Mouse (Mus musculus) gastrocnemius, postnatal 14 days (tissue): ENCODE measurements around the gene Tubb2a. TPM values are rescaled to one million over a fixed set of nuclear protein-coding genes. Genes with fewer than 3 reads are reported as not detected.
A peak's percentile ranks its signal among the peaks of the same experiment; 100 is the strongest.
"Not testable (repeated sequence)": the region's sequence is repeated elsewhere in the genome, so short reads cannot be mapped to it uniquely, and the experiment has no call there.

Experiments used
- DNase-seq: peaks from one replicate; pipeline ENCODE4 v3.0.0; 2021; ENCODE audit warnings: mixed read lengths
- intact Hi-C: fragments of 180-260 bp; cut with DNase I; formaldehyde crosslinking; loops from one replicate; pipeline ENCODE4 v1.15.1; 2025; ENCODE audit warnings: low total_unique reads
- total RNA-seq, 2 experiments: library from RNA; stranded (reverse); gene quantifications; 2 replicates each; pipeline ENCODE4 v1.2.3; 2021

Gene Tubb2a
- total RNA-seq, 2 experiments from 2014 or later: 19.3 to 24.4 TPM

- intact Hi-C loops: no loop called here
- DNase-seq: no peak
These were observed 18.6 kb upstream of the Tubb2a start for GRCm38 (mm10) chr13:34096455-34096854.

DNA sequence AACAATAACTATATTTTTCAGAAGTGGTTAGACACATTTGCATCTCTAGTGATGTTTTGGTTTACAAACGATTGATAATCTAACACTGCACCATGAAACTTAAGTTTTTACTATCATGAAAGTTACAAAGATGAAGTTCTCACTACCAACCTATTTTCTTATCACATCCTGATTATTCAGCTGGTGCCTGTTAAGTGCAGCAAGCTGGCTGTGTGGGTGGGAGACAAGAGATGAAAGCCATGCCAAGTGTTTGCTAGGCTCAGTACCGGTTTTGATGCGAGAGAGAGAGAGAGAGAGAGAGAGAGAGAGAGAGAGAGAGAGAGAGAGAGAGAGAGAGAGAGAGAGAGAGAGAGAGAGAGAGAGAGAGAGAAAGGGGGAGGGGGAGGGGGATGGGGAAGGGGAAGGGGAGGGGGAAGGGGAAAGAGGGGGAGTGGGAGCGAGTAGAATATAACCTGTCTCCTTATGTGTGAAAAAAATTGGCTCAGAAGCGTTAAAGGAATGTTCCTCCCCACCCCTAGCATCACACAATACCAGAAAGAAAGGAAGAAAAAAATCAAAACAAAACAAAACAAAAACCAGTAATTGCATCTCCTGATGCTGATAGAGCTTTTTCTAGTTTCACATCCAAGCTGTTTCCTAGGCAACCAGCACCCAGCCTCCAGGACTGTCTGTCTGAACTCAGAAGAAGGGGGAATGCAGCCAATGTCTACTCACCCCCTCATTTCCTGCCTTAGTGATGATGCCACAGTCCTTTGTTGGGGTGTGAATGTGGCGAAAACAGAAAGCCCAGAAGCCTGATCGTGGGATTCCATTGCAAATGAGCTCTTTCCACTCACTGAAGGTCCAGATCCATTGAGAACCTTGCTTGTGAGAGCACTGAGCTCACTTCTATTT, 18.0 kb upstream of the Tubb2a start:
- no peak for DNase-seq
- intact Hi-C loops: no loop called here

GRCm38 (mm10) chr13:34089358-34089757, 11.6 kb upstream of the Tubb2a start:
- no peak for DNase-seq
- intact Hi-C loops: no loop called here

DNA sequence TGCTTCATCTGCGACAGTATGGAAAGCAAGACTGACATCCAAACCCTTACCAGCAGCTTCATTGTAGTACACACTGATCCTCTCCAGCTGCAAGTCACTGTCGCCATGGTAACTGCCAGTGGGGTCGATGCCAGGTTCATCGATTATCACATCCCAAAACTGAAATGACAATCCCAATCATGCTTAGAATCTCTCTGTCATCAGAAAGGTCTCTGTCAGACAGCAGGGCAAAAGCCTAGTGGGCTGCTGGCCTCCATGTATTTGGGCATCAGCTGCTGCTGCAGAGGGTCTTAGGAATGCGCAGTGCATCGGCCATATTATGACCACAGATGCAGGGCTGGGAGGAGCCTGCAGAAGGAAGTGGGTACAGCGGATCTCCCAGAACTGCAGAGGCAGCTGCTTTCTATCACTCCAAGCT, 11.1 kb upstream of the Tubb2a start:
- DNase-seq: no peak
- intact Hi-C loops: no loop called here

GRCm38 (mm10) chr13:34088201-34088649, 10.4 kb upstream of the Tubb2a start:
- DNase-seq, intact Hi-C loops: not testable (repeated sequence)

DNA sequence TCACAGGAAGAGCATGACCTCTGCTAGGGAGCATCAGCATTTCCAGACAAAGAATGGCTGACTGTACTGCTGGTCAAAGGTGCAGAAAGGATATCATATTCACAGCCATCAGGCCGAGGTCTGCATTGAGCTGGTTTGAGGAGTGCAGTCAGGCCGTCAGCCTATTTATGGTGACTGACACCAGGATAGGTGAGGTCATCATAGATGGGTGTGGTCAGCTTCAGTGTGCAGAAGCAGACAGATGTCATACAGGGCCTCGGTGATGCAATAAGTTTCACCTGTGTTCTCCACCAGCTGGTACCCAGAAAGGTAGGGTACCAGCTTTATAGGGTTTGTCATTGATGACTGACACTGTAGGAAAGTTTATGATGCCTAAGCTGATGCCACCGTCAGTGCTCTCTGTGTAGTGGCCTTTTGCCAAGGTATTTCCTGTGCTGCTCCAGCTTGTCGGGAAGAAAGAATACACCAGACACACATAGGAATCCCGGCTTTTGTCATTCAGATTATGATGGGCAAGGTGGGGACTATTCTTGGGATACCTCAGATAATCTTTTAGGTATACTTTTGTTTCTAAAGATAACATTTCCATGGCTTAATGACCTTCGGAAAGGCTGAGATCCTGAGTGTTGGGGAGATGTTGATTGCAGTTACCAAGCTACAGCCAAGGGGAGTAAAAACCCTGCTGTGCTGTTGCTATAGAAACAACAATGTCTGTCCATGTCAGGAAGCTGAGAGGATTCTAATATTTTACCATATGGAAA, 9.4 kb upstream of the Tubb2a start:
- no peak for DNase-seq
- intact Hi-C loops: no loop called here

DNA sequence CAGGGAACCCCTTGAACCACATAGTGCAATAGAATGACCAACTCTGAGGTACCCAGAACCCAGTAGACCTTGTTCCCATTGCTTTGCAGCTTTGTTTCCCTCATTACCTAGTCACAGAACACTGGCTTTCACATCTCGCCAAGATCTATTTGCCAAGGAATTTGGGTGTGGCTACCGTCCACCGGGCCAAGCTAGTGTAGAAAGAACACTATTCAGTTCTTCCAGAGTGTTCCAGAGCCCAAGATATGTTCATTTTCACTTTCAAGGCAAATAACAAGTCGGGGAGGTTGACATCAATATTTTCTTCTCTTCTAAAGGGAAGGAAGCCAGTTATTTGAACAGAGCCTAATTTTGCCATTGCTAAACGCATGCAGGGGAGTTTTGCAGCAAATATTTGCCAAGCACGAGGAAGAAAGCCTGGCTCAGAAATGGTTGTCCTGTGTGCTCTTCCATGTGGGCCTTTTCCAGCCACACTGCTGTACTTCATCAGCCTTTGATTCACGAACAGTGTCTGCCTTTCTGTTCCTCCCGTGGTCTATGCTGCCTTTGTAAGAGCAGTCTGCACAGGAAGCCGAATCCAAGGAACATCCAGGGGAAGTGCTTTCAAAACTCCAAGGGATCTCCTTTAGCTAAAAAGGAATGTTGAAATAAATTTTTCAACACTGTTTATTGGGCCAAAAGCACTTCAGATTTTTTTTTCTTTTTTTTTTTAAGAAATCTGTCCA, 6.4 kb upstream of the Tubb2a start:
- intact Hi-C loops: no loop called here
- peak; percentile 39 for DNase-seq

DNA sequence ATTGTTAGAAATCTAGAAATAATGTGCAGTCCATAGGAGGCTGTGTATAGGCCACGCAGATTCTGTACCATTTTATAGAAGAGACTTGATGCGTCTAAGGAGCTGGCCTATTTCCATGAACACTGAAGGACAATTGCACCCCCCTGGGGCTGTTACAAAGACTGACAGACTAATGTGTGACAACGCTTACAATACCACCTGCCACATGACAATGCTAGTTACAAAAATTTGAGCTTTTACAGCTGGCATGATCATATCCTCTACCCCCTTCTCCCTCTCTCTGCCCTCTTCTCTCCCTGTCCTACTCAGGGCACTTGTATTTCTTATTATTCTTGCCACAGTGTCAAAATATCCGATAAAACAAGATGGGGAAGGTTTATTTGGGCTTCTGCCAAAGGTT, 4.1 kb upstream of the Tubb2a start:
- intact Hi-C loops: no loop called here
- DNase-seq: no peak

- intact Hi-C loops: no loop called here
- no peak for DNase-seq
These were observed 2.0 kb upstream of the Tubb2a start for GRCm38 (mm10) chr13:34079801-34080200.

GRCm38 (mm10) chr13:34078500-34079280, 883 bp upstream of the Tubb2a start:
- intact Hi-C loops: no loop called here

DNA sequence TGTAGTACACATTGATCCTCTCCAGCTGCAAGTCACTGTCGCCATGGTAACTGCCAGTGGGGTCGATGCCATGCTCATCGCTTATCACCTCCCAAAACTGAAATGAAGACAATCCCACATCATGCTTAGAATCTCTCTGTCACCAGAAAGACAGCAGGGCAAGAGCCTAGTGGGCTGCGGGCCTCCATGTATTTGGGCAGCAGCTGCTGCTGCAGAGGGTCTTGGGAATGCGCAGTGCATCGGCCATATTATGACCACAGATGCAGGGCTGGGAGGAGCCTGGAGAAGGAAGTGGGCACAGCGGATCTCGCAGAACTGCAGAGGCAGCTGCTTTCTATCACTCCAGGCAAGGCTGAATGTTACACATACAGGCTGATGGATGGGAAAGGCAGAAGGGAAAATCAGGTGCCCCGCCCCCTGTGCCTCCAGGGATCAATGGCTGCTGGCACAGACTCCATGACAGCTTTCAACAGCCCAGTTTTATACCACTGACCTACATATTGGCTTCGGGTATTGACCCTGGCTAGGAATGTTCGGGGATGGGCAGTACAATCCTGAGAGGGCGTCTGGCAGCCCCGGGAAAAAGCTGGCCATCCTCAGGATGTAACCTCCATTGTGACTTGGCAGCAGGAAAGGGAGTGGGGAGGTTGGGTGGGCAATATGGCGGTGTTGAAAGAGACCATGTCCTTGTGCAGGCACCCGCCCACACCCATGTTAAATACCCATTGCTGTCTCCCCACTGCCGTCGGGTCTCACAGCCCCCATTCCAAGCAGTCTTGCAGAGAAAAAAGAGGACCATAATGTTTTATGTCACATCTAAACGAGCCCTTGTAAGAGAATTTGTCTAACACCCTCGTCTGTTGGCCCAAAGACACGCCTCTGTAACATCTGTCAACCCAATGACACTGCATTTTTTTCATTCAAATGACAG, 981 bp downstream of the Tubb2a start:
- peak; percentile 23 for DNase-seq

More at GRCm38 (mm10) chr13:34078500-34079280, 883 bp upstream of the Tubb2a start:
- no peak for DNase-seq

DNA sequence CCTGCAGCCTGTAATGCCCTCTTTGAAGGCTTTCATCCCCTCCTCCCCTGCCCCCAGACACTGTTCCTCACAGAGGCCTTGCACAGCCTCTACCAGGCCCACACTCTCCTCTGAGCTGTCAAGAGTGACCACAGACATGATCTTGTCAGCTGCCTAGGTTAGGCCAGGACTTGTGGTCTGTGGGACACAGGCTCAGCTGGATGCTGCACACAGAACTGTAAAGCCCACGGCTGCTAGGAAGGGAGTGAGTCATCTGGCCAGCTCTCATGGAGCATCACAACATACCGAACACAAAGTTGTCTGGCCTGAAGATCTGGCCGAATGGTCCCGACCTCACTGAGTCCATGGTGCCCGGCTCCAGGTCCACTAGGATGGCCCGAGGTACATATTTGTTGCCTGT, 1.9 kb downstream of the Tubb2a start:
- intact Hi-C loops, DNase-seq: not testable (repeated sequence)

More for the DNA sequence above, 981 bp downstream of the Tubb2a start:
- intact Hi-C loops: no loop called here

DNA sequence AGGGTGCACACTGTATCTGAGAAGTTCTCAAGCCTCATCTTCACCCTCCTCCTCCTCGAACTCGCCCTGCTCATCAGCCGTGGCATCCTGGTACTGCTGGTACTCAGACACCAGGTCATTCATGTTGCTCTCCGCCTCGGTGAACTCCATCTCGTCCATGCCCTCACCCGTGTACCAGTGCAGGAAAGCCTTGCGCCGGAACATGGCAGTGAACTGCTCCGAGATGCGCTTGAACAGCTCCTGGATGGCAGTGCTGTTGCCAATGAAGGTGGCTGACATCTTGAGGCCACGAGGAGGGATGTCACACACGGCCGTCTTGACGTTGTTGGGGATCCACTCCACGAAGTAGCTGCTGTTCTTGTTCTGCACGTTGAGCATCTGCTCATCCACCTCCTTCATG, 3.4 kb downstream of the Tubb2a start:
- intact Hi-C loops, DNase-seq: not testable (repeated sequence)

- DNase-seq: no peak
- intact Hi-C loops: no loop called here
These were observed 5.0 kb downstream of the Tubb2a start for GRCm38 (mm10) chr13:34072847-34073246.

- no peak for DNase-seq
- intact Hi-C loops: no loop called here
These were observed 6.0 kb downstream of the Tubb2a start for GRCm38 (mm10) chr13:34071836-34072235.

- DNase-seq: no peak
- intact Hi-C loops: no loop called here
These were observed 7.5 kb downstream of the Tubb2a start for GRCm38 (mm10) chr13:34070296-34070695.

DNA sequence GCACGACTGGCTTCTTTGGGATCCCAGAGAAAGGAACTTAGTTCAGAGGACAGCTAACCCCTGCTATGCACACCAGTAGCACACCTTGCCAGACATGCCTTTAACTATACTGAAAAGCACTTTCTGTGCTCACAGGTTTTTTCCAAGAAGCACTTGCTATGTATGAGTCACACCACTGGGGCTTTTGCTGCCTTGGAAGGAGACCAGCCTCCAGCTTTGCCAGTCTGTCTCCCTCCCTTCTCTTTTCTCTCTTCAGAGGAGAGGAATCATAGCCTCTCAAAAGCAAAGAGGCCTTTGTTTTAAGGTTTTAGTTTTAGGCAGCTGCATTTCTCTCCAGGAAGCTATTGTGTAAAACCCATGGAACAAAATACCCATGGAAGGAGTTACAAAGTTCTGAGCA, 11.5 kb downstream of the Tubb2a start:
- intact Hi-C loops: no loop called here
- peak; percentile 54 for DNase-seq

GRCm38 (mm10) chr13:34062466-34062865, 15.3 kb downstream of the Tubb2a start:
- intact Hi-C loops: no loop called here
- no peak for DNase-seq
